Mouse (Mus musculus) right cerebral cortex, postnatal 14 days (tissue): ENCODE results near the gene Nab1.

ENCODE experiments used
- DNase-seq: peaks from one replicate; pipeline ENCODE4 v3.0.0; 2022

Gene Nab1

DNA sequence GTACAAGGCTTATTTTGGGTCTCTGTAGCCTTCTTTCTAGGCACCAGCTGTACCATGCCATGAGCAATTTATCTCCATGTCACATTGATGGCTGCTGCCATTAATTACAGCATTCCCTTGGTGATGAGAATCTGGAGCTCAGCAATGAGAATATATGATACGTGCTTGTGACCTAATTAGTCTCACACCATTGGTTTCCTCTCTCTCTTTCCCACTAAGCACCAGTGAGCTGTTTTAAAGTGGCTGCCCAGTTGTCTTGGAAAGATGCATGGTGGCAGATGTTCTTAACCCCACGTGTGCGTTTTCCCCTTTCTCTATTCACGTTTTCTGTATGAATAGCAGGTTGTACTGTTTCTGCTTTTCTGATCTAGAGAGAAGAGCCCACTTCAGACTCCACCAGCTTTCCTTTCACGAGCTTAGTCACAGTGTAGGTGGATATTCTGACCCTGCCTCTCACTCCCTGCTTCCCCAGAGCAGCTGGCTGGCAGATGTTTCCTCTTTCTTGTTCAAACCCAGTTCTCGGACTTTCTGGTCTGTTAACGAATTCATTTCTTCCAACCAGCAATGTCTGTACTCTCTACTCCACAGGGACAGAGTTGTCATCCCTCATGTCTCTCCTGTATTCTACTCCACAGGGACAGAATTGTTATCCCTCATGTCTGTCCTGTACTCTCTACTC is 29.5 kb downstream of the Nab1 start:
- no peak for DNase-seq

DNA sequence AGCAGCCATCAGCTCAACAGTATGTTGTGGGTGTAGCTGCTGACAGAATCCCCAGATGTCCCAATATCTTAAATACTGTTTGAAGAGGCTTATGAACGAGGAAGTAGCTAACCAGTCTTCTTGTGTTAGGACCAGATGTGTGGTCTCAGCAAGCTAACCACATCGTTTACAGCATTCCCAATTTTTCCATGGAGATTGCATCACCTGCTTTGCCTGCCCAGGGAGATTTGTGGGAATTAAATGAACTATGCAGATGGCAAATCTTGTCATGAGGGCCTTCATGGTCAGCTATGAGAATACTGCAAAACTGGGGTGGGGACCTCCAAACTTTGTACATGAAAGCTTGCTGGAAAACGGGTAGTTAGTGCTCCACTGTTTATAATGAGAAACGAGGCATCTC is 30.2 kb downstream of the Nab1 start:
- no peak for DNase-seq

DNA sequence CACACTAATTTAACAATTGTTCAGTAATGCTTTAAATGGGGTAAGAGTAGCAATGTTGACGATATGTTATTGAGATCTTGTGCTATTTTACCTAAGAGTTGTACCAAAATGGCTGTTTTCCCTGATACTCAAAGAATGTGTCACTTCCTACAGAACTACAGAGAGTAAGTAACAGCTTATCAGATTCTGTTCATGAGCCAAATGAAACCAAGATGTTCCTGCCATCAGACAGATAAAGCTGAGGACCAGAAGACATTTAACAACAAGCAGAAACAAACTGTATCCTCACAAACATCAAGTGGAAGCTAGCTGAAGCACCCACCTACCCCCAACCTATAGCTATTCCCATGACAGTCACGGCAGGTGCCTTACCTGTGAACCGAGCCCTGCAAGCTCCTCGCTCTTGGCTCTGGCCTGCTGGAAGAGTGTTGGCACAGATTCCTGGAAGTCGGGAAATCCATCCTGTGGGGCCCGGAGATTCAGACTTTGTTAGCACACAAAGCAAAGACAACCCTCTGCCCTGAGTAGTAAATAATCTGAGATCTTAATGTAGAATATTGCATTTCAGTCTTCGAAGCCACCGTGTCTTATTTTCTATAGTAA is 33.9 kb downstream of the Nab1 start:
- DNase-seq = no peak

DNA sequence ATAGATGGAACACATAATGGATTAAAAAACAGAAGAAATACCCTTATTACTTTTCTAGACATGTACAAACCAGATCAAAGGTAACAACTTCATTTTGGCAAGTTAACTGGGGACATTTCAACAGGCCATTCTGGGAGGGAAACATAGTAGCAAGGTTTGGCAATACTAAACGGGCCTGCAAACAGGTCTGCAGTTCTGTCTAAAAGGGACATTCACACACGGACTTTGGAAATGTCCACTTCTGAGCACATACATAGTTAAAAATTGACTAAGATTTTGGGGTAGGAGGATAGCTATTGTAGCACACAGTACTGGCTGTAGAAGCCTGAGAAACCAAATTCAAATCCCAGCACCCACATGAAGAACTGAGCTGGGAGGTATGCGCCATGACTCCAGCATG is 34.6 kb downstream of the Nab1 start:
- DNase-seq = no peak

DNA sequence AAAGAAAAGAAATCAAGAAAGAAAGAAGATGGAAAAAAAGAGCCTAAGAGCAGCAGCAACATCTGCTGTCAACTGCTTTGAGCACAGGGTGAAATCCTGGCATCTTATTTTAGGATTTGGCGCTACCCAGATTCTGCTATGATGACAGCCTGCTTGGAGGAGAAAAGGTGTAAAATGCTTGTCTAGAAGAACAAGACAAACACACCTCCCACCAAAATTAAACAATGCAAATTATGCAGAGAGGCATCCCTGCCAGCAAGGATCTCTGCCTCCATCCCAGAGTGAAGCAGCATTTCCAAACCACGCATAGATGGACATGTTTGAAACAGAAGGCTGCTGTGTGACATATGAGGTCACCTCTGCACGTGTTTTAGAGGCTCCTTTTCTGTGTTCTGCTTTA is 35.2 kb downstream of the Nab1 start:
- no peak for DNase-seq

DNA sequence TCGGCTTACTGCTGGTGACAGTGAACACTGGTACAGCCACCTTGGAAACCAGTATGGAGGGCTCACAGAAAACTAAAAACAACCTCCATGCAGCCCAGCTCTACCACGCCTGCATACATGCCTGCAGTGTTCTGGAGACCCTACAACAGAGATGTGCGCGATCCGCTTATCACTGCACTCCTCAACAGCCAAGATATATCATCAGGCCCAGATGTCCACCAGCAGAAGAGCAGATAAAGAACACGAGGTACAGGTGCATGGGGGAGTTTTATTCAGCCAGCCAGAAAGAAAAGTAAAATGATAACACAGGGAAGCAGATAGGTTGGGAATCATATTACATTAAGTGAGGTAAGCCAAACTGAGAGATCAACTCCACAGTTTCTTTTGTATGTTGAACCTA is 37.2 kb downstream of the Nab1 start:
- DNase-seq = no peak

DNA sequence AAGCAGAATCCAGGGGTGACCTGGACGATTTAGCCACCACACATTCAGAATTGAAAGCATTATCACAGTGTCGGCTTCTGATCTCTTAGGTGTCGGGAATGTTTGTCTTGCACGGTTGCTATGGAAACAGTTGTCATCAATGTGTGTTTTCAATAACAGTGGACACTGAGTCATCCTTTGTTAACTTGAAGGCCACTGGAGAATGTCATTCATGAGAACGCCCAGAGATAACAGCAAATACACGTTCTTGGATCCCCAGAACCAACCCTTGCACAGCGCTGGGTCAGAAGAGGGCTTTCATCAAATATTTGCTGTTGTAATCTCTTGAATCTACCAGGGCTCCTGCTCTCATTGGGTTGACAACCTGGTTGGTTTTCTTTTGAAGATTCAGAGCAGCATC is 43.9 kb downstream of the Nab1 start:
- DNase-seq = no peak

DNA sequence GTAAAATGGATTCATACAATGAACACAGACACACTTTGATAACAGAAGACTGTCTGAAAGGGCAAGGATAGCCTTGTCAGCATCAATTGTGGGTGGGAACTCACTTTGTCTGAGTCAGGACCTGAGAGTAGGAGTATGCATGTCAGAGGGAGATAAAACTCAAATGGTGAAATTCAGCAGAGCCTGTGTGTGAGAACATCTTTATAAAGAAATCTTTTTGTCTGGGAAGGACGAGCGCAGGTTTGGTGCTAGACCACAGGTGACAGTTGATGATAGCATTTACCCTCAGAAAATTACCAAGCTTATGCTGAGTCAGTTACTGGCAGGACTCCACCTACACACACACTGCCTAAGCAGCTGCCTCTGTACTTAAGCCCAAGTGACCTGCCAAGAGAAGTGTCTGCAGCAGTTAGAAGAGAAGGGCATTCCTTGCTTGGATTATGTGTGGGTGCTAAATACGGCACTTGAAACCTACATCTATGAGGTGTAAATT is 45.9 kb downstream of the Nab1 start:
- DNase-seq = no peak

DNA sequence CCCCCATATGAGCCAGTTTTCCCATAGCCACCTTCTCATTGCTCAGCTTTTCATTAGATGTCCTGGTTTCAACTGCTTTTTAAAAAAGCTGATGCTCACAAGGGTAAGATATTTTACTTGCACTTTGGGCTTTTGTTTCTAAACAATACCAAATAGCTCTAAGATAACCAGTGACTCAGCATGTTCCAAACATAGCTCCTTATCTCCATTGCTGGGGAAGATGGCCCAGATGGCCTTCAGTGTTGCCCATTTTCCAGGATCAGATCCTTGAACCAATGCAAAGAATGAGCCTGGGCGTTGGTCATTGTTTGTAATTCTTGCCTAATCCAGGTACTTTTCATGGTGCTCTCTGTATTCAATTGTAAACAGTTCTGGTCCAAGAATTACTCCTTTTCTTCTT is 49.1 kb downstream of the Nab1 start:
- no peak for DNase-seq

DNA sequence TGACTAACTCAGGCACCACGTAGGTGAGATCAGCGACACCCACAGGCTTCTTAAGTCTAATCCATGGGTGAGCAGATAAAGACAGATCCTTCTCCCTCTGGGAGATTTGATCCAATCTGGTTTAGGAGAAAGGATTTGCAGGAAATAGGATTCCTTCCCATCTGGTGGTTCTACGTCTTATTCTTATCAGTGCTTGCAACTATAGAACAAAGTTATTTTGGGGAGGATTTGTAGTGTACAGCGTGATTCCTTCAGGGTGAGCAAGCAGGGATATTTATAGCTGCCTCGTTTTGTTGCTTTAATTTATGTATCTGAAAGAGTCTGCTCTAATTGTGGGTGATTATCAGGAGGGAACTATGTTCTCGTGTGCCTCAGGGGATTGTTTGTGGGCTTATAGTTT is 64.6 kb downstream of the Nab1 start:
- no peak for DNase-seq

DNA sequence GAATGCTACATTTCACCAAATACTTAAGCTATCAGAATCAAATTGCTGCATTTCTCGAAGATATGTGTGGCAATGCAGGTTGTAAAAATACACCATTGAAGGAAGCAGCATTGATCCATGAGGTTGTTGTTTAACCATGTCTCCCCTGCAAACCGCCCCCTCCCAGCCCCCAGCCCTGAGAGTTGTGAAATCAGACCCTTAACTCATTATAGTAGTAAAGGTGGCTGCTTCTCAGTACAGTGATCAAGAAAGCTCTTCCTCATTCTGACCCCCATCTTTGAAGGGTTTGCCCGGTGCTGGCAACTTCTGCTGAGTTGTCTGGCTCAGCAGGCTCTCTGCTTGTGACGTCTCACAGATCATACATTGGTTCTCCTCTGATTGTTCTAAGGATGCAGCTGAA is 66.4 kb downstream of the Nab1 start:
- no peak for DNase-seq

DNA sequence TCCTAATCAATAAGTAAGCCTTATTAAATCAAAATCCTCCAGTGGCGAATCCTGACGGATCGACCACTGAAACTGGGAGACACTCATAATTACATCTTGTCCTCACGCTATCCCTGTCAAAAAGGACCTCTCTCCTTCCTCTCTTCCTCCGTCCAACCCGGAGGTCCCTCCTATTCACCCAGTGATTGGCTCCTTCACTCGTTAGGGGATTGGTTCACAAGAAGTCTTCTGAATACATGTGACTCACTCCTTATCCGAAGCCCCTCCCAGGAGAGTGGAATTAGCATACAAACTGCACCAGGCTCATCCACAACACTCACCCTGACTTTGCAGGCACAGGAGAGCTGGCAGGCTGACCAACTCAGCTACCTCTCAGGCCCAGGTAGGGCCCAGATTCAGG is 68.7 kb downstream of the Nab1 start:
- DNase-seq = no peak

DNA sequence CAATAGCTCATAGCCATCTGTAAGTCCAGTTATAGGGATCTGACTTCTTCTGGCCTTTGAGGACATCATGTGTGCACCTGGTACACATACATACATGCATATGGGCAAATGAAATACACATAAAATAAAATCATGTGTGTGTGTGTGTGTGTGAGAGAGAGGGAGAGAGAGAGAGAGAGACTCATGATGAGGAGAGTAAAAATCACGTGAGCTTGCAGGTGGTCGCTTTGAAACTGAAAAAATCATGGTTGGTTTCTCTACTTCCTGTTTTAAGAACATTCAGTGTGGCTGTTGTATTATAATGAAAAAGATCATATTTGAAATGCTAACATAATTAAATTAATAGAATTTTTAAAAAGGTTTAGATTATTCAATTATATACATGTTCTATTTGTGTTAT is 69.9 kb downstream of the Nab1 start:
- no peak for DNase-seq

DNA sequence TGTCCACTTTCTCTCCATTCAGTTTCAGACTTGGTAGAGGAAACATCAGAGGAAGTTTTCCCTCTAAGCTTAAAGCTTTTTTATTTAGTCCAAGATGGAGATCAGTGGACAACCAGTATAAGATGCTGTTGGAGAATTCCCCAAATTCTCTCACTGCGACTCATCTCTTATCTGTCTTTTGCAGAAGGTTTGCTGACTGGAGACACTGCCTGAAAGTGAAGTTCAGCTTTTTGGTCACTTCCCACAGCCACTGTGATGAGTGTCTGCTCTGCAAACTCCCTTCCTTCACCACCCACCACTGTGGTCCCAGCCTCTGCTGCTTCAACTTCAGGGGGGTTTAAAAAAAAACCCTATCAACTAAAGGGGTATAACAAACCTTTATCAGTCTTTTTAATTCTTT is 70.4 kb downstream of the Nab1 start:
- no peak for DNase-seq

DNA sequence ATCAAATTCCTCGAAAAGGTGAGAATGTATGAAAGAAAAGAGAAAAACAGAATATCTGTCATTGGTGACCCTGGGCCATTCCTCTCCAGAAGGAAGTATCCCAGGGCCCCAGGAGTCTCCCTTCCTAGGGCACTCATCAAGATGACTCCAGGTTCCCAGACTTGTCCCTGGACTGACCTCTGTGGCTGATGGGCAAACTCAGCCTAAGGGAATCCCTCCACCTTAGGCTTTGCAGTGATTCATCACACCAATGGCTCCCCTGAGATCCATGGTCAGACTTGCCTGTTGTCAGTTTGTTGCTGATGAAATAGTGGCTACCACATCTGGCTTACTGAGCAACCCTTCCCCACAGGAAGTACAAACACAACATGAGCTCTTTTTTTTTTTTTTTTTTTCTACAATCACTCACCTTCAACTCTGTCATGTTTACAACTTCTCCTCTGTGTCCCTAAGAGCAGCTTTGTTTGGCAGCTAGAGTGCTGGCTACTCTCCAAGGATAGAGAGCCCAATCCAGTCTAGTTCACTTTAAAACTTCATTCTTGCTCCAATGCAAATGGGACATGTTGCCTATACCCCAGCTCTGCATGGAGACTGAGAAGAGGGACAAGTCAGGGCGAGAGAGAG is 72.5 kb downstream of the Nab1 start:
- DNase-seq = no peak

DNA sequence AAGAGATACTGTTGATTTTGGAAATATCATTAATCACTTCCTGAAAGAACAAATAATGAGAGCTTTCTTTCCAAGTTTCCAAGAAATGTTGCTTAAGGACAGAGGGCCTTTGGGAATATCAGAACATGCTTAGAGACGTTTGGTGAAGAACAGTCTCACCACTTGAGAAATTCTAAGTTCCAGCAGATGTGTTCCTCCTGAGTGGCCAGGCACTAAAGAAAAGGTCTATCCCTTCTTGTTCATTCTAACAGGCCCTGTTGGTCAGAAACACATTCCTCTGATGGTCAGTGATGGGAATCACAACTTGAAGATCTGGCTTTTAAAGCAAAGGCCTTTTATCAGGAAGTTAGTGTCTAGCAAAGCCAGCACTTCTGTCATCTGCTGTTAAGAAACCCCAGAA is 76.6 kb downstream of the Nab1 start:
- no peak for DNase-seq

DNA sequence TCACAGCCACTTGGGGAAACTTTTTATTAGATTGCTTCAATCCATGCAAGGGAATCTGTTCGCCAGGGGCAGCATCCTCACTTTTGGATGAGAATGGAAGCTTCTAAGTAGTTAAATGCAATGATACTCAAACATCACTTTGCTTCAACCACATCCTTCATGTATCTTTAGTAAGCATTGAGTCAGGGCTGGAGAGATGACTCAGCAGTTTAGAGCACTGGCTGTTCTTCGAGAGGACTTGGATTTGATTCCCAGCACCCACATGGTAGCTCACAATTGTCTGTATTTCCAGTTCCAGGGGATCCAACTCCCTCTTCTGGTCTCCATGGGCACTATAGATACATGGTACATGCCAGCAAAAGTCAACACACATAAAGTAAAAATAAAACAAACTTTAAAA is 77.4 kb downstream of the Nab1 start:
- DNase-seq = no peak

DNA sequence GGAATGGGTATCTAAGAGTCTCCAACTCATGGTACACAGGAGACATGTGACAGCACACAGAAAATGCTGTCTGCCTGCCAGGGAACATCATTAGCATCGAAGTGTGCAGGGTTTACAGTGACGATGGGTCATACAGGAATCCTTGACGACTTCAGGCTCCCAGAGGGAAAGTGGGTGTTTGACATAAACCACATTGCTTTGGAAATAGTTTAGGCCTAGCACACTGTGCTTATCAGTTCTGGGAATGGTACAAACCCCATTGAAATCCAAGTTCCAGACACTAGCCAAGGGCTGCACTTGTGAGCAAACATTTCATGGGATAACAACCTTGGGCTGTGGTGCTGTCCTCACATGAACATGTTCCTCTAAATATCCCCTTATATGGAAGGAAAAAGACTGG is 78.3 kb downstream of the Nab1 start:
- DNase-seq = no peak

DNA sequence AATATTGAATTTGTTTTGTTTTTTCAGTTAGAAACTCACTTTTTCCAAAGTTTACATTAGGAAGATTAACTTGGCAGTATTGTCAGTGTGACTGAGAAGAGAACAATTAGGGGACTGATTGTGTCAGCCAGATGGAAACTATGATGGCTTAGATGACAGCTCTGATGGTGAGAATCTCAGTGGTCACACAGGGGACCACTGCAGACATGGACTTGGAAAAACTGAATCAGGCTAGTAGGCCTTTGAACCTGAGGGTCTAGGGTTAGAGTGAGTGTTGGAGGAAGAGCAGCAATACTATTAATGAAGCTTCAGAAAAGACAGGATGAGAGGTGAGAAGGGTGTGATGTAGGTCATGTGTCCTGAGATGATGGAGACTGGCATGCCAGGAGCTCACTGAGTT is 78.9 kb downstream of the Nab1 start:
- DNase-seq = no peak

DNA sequence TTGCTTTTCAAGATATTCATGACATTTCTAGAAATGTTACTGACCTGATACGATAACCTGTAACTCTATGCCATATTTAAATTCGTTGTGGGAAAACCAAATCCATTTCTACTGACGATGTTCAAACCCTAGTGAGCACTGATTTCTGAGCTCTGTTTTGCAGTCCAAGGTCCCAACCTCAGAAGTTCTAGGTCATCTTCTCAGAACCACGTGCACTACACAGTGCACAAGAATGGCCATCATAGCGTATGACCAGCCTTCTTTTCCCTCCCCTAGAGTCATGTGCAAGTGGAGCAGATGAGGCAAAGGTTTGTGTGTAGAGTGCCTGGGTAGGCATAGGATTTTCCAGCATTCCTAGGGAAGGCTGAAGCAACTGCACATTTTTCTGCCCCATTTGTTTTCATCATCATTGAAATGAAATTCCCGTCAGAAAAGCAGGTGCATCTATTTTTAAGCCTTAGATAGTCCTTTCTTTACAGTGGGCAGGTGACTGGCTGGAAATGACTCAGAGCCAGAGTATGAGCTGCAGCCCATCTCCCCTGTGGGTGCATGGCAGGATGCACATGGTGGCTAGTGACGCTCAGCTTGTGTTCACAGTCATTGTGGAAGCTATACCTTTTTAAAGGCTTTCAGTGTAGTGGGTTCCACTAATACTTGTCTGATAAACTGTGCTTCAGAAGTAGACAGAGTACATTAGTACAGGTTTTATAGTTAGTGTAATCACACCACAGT is 81.2 kb downstream of the Nab1 start:
- DNase-seq = no peak
